Mouse (Mus musculus) lung, embryonic 15.5 days (tissue): ENCODE measurements around the gene Ppp1r36. TPM values are rescaled to one million over a fixed set of nuclear protein-coding genes. Genes with fewer than 3 reads are reported as not detected.

Experiments
- ATAC-seq: fragments of 200-750 bp; cut with Nextera tagmentation; 2 replicates; pipeline ENCODE4 v1.8.0; 2017; ENCODE audit warnings: moderate number of reproducible peaks, borderline replicate concordance; ENCODE audit not compliant: low FRiP score, low TSS enrichment; ENCODE audit errors: extremely low read depth
- H3K27ac ChIP-seq: fragments of 300-500 bp; sonication (generic); 2 replicates; pipeline ENCODE4 v1.5.1; 2015; ENCODE audit warnings: moderate library complexity, mild to moderate bottlenecking, inconsistent platforms
- H3K27me3 ChIP-seq: fragments of 300-500 bp; sonication (generic); 2 replicates; pipeline ENCODE4 v1.6.1; 2015; ENCODE audit warnings: inconsistent platforms
- H3K36me3 ChIP-seq: fragments of 300-500 bp; sonication (generic); 2 replicates; pipeline ENCODE4 v1.6.1; 2015; ENCODE audit warnings: inconsistent platforms
- H3K4me1 ChIP-seq: fragments of 300-500 bp; sonication (generic); 2 replicates; pipeline ENCODE4 v1.6.1; 2015; ENCODE audit warnings: inconsistent platforms
- H3K4me2 ChIP-seq: fragments of 300-500 bp; sonication (generic); 2 replicates; pipeline ENCODE4 v1.6.1; 2015; ENCODE audit warnings: inconsistent platforms, mild to moderate bottlenecking, moderate library complexity
- H3K4me3 ChIP-seq: fragments of 300-500 bp; sonication (generic); 2 replicates; pipeline ENCODE4 v1.5.1; 2015; ENCODE audit warnings: mild to moderate bottlenecking, inconsistent platforms
- H3K9ac ChIP-seq: fragments of 300-500 bp; sonication (generic); 2 replicates; pipeline ENCODE4 v1.6.1; 2015; ENCODE audit warnings: inconsistent platforms
- H3K9me3 ChIP-seq: fragments of 300-500 bp; sonication (generic); 2 replicates; pipeline ENCODE4 v1.6.1; 2016; ENCODE audit warnings: inconsistent platforms
- WGBS: fragments of 180-500 bp; shearing (Covaris S2); methylation state at CpG from one replicate; pipeline ENCODE4 v1.1.7; 2015; 5-methylcytosine and 5-hydroxymethylcytosine counted together
- polyA plus RNA-seq: library from polyadenylated mRNA; unstranded; fragments of >200 nt; fragmentation: Nextera tagmentation; extraction: Ambion mirVana; gene quantifications from 2 replicates; pipeline ENCODE4 v1.2.1, GENCODE M21; 2015

Ppp1r36 gene
- polyA plus RNA-seq, 1 experiment from 2014 or later, result 5.0 TPM

GRCm38 (mm10) chr12:76375506-76375905, 41.8 kb upstream of the Ppp1r36 start:
- Histone ChIP-seq H3K4me3 (no peak overlapping the region), H3K4me2 (no peak overlapping the region), H3K27me3 (no peaks in the 10 kb centered on the region), H3K27ac (no peak overlapping the region), H3K9ac (no peak overlapping the region), H3K4me1 (peaks cover 30% of the 10 kb centered on the region), H3K36me3 (no peaks in the 10 kb centered on the region), H3K9me3 (no peaks in the 10 kb centered on the region)
- ATAC-seq, result no peak
- WGBS, result 69% methylated on average over 3 of the region's 3 CpGs

- no peaks in the 10 kb centered on the region for H3K36me3 ChIP-seq
- no peak overlapping the region for H3K27ac ChIP-seq
- ATAC-seq, result no peak
These were observed 40.7 kb upstream of the Ppp1r36 start for GRCm38 (mm10) chr12:76376649-76377048.

GRCm38 (mm10) chr12:76377059-76377458, 40.3 kb upstream of the Ppp1r36 start:
- Histone ChIP-seq H3K27ac (no peak overlapping the region), H3K4me1 (peaks cover 25% of the 10 kb centered on the region), H3K36me3 (no peaks in the 10 kb centered on the region), H3K4me3 (no peak overlapping the region), H3K4me2 (no peak overlapping the region), H3K9me3 (no peaks in the 10 kb centered on the region), H3K9ac (no peak overlapping the region), H3K27me3 (no peaks in the 10 kb centered on the region)
- 90% methylated on average over 6 of the region's 6 CpGs for WGBS
- no peak for ATAC-seq

More at GRCm38 (mm10) chr12:76376649-76377048, 40.7 kb upstream of the Ppp1r36 start:
- Histone ChIP-seq H3K4me1 (peaks cover 29% of the 10 kb centered on the region), H3K4me2 (no peak overlapping the region), H3K27me3 (no peaks in the 10 kb centered on the region), H3K9ac (no peak overlapping the region), H3K4me3 (no peak overlapping the region), H3K9me3 (no peaks in the 10 kb centered on the region)
- WGBS, result 56% methylated on average over 7 of the region's 7 CpGs

GRCm38 (mm10) chr12:76377726-76378125, 39.6 kb upstream of the Ppp1r36 start:
- Histone ChIP-seq H3K27ac (no peak overlapping the region), H3K36me3 (no peaks in the 10 kb centered on the region), H3K4me1 (peaks cover 18% of the 10 kb centered on the region), H3K9ac (no peak overlapping the region), H3K27me3 (no peaks in the 10 kb centered on the region), H3K4me3 (no peak overlapping the region), H3K4me2 (no peak overlapping the region), H3K9me3 (no peaks in the 10 kb centered on the region)
- ATAC-seq, result no peak
- WGBS, result 90% methylated on average over 3 of the region's 3 CpGs

GRCm38 (mm10) chr12:76378556-76378955, 38.8 kb upstream of the Ppp1r36 start:
- Histone ChIP-seq H3K36me3 (no peaks in the 10 kb centered on the region), H3K4me2 (no peak overlapping the region), H3K9ac (no peak overlapping the region), H3K27me3 (no peaks in the 10 kb centered on the region), H3K27ac (no peak overlapping the region), H3K4me1 (peaks cover 14% of the 10 kb centered on the region), H3K4me3 (no peak overlapping the region), H3K9me3 (no peaks in the 10 kb centered on the region)
- ATAC-seq, result no peak
- WGBS, result 70% methylated on average over 5 of the region's 5 CpGs

GRCm38 (mm10) chr12:76380151-76380550, 37.2 kb upstream of the Ppp1r36 start:
- no peak overlapping the region for H3K9ac ChIP-seq
- H3K4me2 ChIP-seq, result no peak overlapping the region
- no peaks in the 10 kb centered on the region for H3K9me3 ChIP-seq
- no peaks in the 10 kb centered on the region for H3K27me3 ChIP-seq
- no peaks in the 10 kb centered on the region for H3K36me3 ChIP-seq
- H3K4me1 ChIP-seq, result peaks cover 6% of the 10 kb centered on the region; the same call in 1 of the 2 replicates
- no peak overlapping the region for H3K4me3 ChIP-seq
- no peak for ATAC-seq
- 68% methylated on average over 7 of the region's 7 CpGs for WGBS
- no peak overlapping the region for H3K27ac ChIP-seq

GRCm38 (mm10) chr12:76385342-76385741, 32.0 kb upstream of the Ppp1r36 start:
- no peak overlapping the region for H3K4me2 ChIP-seq
- H3K4me3 ChIP-seq, result no peak overlapping the region
- WGBS, result 57% methylated on average over 8 of the region's 8 CpGs
- ATAC-seq, result peak; percentile 55; the same call in 1 of the 2 replicates
- H3K27ac ChIP-seq, result no peak overlapping the region
- H3K4me1 ChIP-seq, result no peaks in the 10 kb centered on the region
- peaks cover 20% of the 10 kb centered on the region for H3K36me3 ChIP-seq
- no peaks in the 10 kb centered on the region for H3K9me3 ChIP-seq
- no peak overlapping the region for H3K9ac ChIP-seq
- no peaks in the 10 kb centered on the region for H3K27me3 ChIP-seq

- Histone ChIP-seq H3K4me2 (no peak overlapping the region), H3K9me3 (no peaks in the 10 kb centered on the region)
- WGBS, result 65% methylated on average over 11 of the region's 11 CpGs
These were observed 28.5 kb upstream of the Ppp1r36 start for GRCm38 (mm10) chr12:76388794-76389193.

GRCm38 (mm10) chr12:76391595-76392271, 25.6 kb upstream of the Ppp1r36 start:
- Histone ChIP-seq H3K4me2 (no peak overlapping the region), H3K9ac (no peak overlapping the region), H3K9me3 (no peaks in the 10 kb centered on the region), H3K27me3 (no peaks in the 10 kb centered on the region), H3K4me1 (no peaks in the 10 kb centered on the region), H3K27ac (no peak overlapping the region), H3K36me3 (peaks cover 9% of the 10 kb centered on the region), H3K4me3 (no peak overlapping the region)
- WGBS, result 60% methylated on average over 3 of the region's 3 CpGs
- no peak for ATAC-seq

More at GRCm38 (mm10) chr12:76388794-76389193, 28.5 kb upstream of the Ppp1r36 start:
- Histone ChIP-seq H3K27me3 (no peaks in the 10 kb centered on the region), H3K36me3 (peaks cover 20% of the 10 kb centered on the region), H3K9ac (no peak overlapping the region), H3K27ac (no peak overlapping the region), H3K4me3 (no peak overlapping the region), H3K4me1 (no peaks in the 10 kb centered on the region)
- ATAC-seq, result no peak

GRCm38 (mm10) chr12:76392979-76393378, 24.4 kb upstream of the Ppp1r36 start:
- Histone ChIP-seq H3K9me3 (no peaks in the 10 kb centered on the region), H3K4me2 (no peak overlapping the region), H3K36me3 (peaks cover 4% of the 10 kb centered on the region), H3K27me3 (no peaks in the 10 kb centered on the region), H3K4me3 (no peak overlapping the region), H3K4me1 (peaks cover 3% of the 10 kb centered on the region; the same call in 1 of the 2 replicates), H3K27ac (no peak overlapping the region), H3K9ac (no peak overlapping the region)
- no peak for ATAC-seq
- 64% methylated on average over 5 of the region's 5 CpGs for WGBS

- no peak overlapping the region for H3K4me3 ChIP-seq
- H3K4me2 ChIP-seq, result no peak overlapping the region
- peaks cover 9% of the 10 kb centered on the region; the same call in 1 of the 2 replicates for H3K4me1 ChIP-seq
- H3K36me3 ChIP-seq, result no peaks in the 10 kb centered on the region
- H3K9ac ChIP-seq, result no peak overlapping the region
- 78% methylated on average over 5 of the region's 5 CpGs for WGBS
- no peak overlapping the region for H3K27ac ChIP-seq
- no peaks in the 10 kb centered on the region for H3K27me3 ChIP-seq
- no peaks in the 10 kb centered on the region for H3K9me3 ChIP-seq
- ATAC-seq, result no peak
These were observed 20.1 kb upstream of the Ppp1r36 start for GRCm38 (mm10) chr12:76397281-76397680.

GRCm38 (mm10) chr12:76401674-76402073, 15.7 kb upstream of the Ppp1r36 start:
- no peak for ATAC-seq
- Histone ChIP-seq H3K27ac (no peak overlapping the region), H3K9ac (no peak overlapping the region), H3K9me3 (no peaks in the 10 kb centered on the region), H3K4me2 (no peak overlapping the region), H3K27me3 (peaks cover 23% of the 10 kb centered on the region), H3K36me3 (no peaks in the 10 kb centered on the region), H3K4me1 (peaks cover 39% of the 10 kb centered on the region), H3K4me3 (no peak overlapping the region)
- 48% methylated on average over 3 of the region's 3 CpGs for WGBS
